Mouse (Mus musculus) MEL (cell line): Measurements from ENCODE around the gene Cdkn2aipnl.

Source experiments
- CTCF ChIP-seq, 3 experiments: IDR thresholded peaks in 2 of 3; conservative IDR thresholded peaks in 1 of 3; 2 replicates each; pipeline ENCODE4 v1.5.1; 2011 to 2012; ENCODE audit warnings: low read length in 3 of 3, low read depth in 2 of 3, mild to moderate bottlenecking in 2 of 3, improper control_type of control experiment in 1 of 3, inconsistent platforms in 1 of 3, mixed read lengths in 1 of 3, moderate library complexity in 1 of 3; ENCODE audit not compliant: control insufficient read depth in 1 of 3, insufficient read depth in 1 of 3, poor library complexity in 1 of 3, severe bottlenecking in 1 of 3
- E2F4 ChIP-seq: IDR thresholded peaks from 2 replicates; pipeline ENCODE4 v1.6.1; 2011; ENCODE audit warnings: low read depth, low read length, improper control_type of control experiment, borderline replicate concordance
- ELF1 ChIP-seq: IDR thresholded peaks from 2 replicates; pipeline ENCODE4 v1.6.1; 2014; ENCODE audit warnings: low read depth, mild to moderate bottlenecking, inconsistent platforms, low read length, improper control_type of control experiment, moderate library complexity
- EP300 ChIP-seq, 2 experiments: IDR thresholded peaks; 2 replicates each; pipeline ENCODE4 v1.6.1; 2011; ENCODE audit warnings: improper control_type of control experiment in 2 of 2, low read length in 2 of 2, low read depth in 1 of 2, mild to moderate bottlenecking in 1 of 2
- GATA1 ChIP-seq: IDR thresholded peaks from 2 replicates; pipeline ENCODE4 v1.6.1; 2011; ENCODE audit warnings: low read depth, low read length, improper control_type of control experiment
- JUND ChIP-seq: IDR thresholded peaks from 2 replicates; pipeline ENCODE4 v1.6.1; 2011; ENCODE audit warnings: low read depth, mild to moderate bottlenecking, improper control_type of control experiment, low read length
- KAT2A ChIP-seq: conservative IDR thresholded peaks from 2 replicates; pipeline ENCODE4 v1.6.1; 2012; ENCODE audit warnings: low read depth, low read length, improper control_type of control experiment, inconsistent platforms
- MAX ChIP-seq: IDR thresholded peaks from 2 replicates; pipeline ENCODE4 v1.6.1; 2011; ENCODE audit warnings: low read length, improper control_type of control experiment
- MYC ChIP-seq: IDR thresholded peaks from 2 replicates; pipeline ENCODE4 v1.6.1; 2011; ENCODE audit warnings: low read depth, mild to moderate bottlenecking, low read length, improper control_type of control experiment, moderate library complexity
- POLR2AphosphoS2 ChIP-seq: IDR thresholded peaks from 2 replicates; pipeline ENCODE4 v1.6.1; 2011; ENCODE audit warnings: low read length, improper control_type of control experiment
- RAD21 ChIP-seq: IDR thresholded peaks from 2 replicates; pipeline ENCODE4 v1.6.1; 2011; ENCODE audit warnings: mild to moderate bottlenecking, low read depth, low read length, improper control_type of control experiment
- RCOR1 ChIP-seq: IDR thresholded peaks from 2 replicates; pipeline ENCODE4 v1.6.1; 2012; ENCODE audit warnings: low read depth, mild to moderate bottlenecking, inconsistent platforms, low read length, improper control_type of control experiment
- USF2 ChIP-seq, 2 experiments: IDR thresholded peaks; 2 replicates each; pipeline ENCODE4 v1.6.1; 2011 to 2012; ENCODE audit warnings: improper control_type of control experiment in 2 of 2, low read length in 2 of 2, borderline replicate concordance in 1 of 2, inconsistent platforms in 1 of 2, low read depth in 1 of 2, mild to moderate bottlenecking in 1 of 2; ENCODE audit not compliant: insufficient read depth in 1 of 2
- ZNF384 ChIP-seq: IDR thresholded peaks from 2 replicates; pipeline ENCODE4 v1.6.1; 2012; ENCODE audit warnings: low read depth, mild to moderate bottlenecking, inconsistent platforms, low read length, improper control_type of control experiment

GRCm38 (mm10) chr11:51946144-51946543 lies 21.3 kb upstream of the Cdkn2aipnl start:
- TF ChIP-seq EP300 (IDR thresholded peaks at IDR 0.05; ENCODE audit: low read depth in 1 of 2, low read length in 2 of 2) (no peak), RAD21 (no peak), MYC (no peak), ZNF384 (no peak), KAT2A (no peak), RCOR1 (no peak), E2F4 (no peak), CTCF (IDR thresholded peaks at IDR 0.05 in 2 of 3, conservative IDR thresholded peaks at IDR 0.05 in 1 of 3; ENCODE audit: control insufficient read depth in 1 of 3, insufficient read depth in 1 of 3, low read depth in 2 of 3, low read length in 3 of 3, poor library complexity in 1 of 3, severe bottlenecking in 1 of 3) (no peak), POLR2AphosphoS2 (no peak), GATA1 (no peak), MAX (no peak), JUND (no peak), USF2 (IDR thresholded peaks at IDR 0.05; ENCODE audit: borderline replicate concordance in 1 of 2, insufficient read depth in 1 of 2, low read depth in 1 of 2, low read length in 2 of 2) (no peak), ELF1 (no peak)
